Mouse (Mus musculus) kidney, postnatal 4 days (tissue): ENCODE results near the gene Defb35.
"Not testable (repeated sequence)": the region's sequence is repeated elsewhere in the genome, so short reads cannot be mapped to it uniquely, and the experiment has no call there.

Source experiments
- DNase-seq, 2 experiments: peaks; one replicate each; pipeline ENCODE4 v3.0.0; 2021; ENCODE audit warnings: mixed read lengths in 2 of 2

The Defb35 gene

GRCm38 (mm10) chr8:21938052-21938451, at the start of gene Defb35:
Gene Defb35, plus strand, starts transcription at chr8:21938352.
- not testable (repeated sequence) for DNase-seq

GRCm38 (mm10) chr8:21906290-21906689, 31.9 kb upstream of the Defb35 start, which contains the start of gene Defb11:
Gene Defb11, minus strand, starts transcription at chr8:21906412.
- DNase-seq, result peak in 1 of 2 experiments; percentile 3

- no peak for DNase-seq
Measured at GRCm38 (mm10) chr8:21911931-21912330, 26.2 kb upstream of the Defb35 start.

- no peak for DNase-seq
Measured at GRCm38 (mm10) chr8:21912554-21912953, 25.6 kb upstream of the Defb35 start.

GRCm38 (mm10) chr8:21915625-21916024, 22.5 kb upstream of the Defb35 start:
- no peak for DNase-seq

GRCm38 (mm10) chr8:21930754-21931153, 7.4 kb upstream of the Defb35 start:
- not testable (repeated sequence) for DNase-seq

GRCm38 (mm10) chr8:21932610-21933009, 5.5 kb upstream of the Defb35 start, which contains the start of gene Defb15:
Gene Defb15, minus strand, starts transcription at chr8:21932710.
- DNase-seq, result no peak

- DNase-seq, result no peak
Measured at GRCm38 (mm10) chr8:21946462-21946861, 8.3 kb downstream of the Defb35 start, which contains the start of gene Defb13. Gene Defb13, plus strand, starts transcription at chr8:21946762.

- DNase-seq, result peak in 1 of 2 experiments; percentile 24
Measured at GRCm38 (mm10) chr8:21947311-21948017, 9.3 kb downstream of the Defb35 start.

- peak; percentile 67 to 68 for DNase-seq
Measured at GRCm38 (mm10) chr8:21955321-21955720, 17.2 kb downstream of the Defb35 start.

GRCm38 (mm10) chr8:21956336-21956735, 18.2 kb downstream of the Defb35 start:
- no peak for DNase-seq

GRCm38 (mm10) chr8:21958414-21958813, 20.3 kb downstream of the Defb35 start, which contains the start of gene Fam90a1a:
Gene Fam90a1a, plus strand, starts transcription at chr8:21958714.
- DNase-seq, result no peak

- DNase-seq, result no peak
Measured at GRCm38 (mm10) chr8:21966646-21967045, 28.5 kb downstream of the Defb35 start.

GRCm38 (mm10) chr8:21969475-21969874, 31.3 kb downstream of the Defb35 start, which contains the start of gene Ccdc70:
Gene Ccdc70, plus strand, starts transcription at chr8:21969775.
- DNase-seq, result no peak

- no peak for DNase-seq
Measured at GRCm38 (mm10) chr8:21978193-21978592, 40.0 kb downstream of the Defb35 start.

GRCm38 (mm10) chr8:21981664-21982337, 43.6 kb downstream of the Defb35 start:
- DNase-seq, result peak in 1 of 2 experiments; percentile 9
